Mouse (Mus musculus): ENCODE results near the gene Gm4312.
"Not testable (repeated sequence)": the region's sequence is repeated elsewhere in the genome, so short reads cannot be mapped to it uniquely, and the experiment has no call there.

Gm4312 gene

GRCm38 (mm10) chr10:100382460-100382859 is at the start of gene Gm4312:
TSS of gene Gm4312 (minus strand) at chr10:100382560.
- not testable (repeated sequence) for DNase-seq

- no peak for DNase-seq
Measured at GRCm38 (mm10) chr10:100427592-100427991, 45.2 kb upstream of the Gm4312 start.

GRCm38 (mm10) chr10:100415566-100415965 is 33.2 kb upstream of the Gm4312 start:
- DNase-seq: no peak

GRCm38 (mm10) chr10:100402301-100402700 is 19.9 kb upstream of the Gm4312 start:
- DNase-seq: not testable (repeated sequence)

GRCm38 (mm10) chr10:100361038-100361437 is 21.3 kb downstream of the Gm4312 start, which contains the start of gene Gm4307:
TSS of gene Gm4307 (plus strand) at chr10:100361338.
- DNase-seq: not testable (repeated sequence)

- not testable (repeated sequence) for DNase-seq
Measured at GRCm38 (mm10) chr10:100356841-100357240, 25.5 kb downstream of the Gm4312 start.

- not testable (repeated sequence) for DNase-seq
Measured at GRCm38 (mm10) chr10:100350793-100351192, 31.6 kb downstream of the Gm4312 start, which contains the start of gene Gm4305. TSS of gene Gm4305 (plus strand) at chr10:100351093.

GRCm38 (mm10) chr10:100345672-100346071 is 36.7 kb downstream of the Gm4312 start, which contains the start of gene Gm4303:
TSS of gene Gm4303 (plus strand) at chr10:100345972.
- not testable (repeated sequence) for DNase-seq

- DNase-seq: not testable (repeated sequence)
Measured at GRCm38 (mm10) chr10:100340536-100340935, 41.8 kb downstream of the Gm4312 start, which contains the start of gene Gm4302. TSS of gene Gm4302 (plus strand) at chr10:100340836.

- DNase-seq: not testable (repeated sequence)
Measured at GRCm38 (mm10) chr10:100335376-100335775, 47.0 kb downstream of the Gm4312 start, which contains the start of gene Gm4301. TSS of gene Gm4301 (plus strand) at chr10:100335676.
